Mouse (Mus musculus) frontal cortex, postnatal 10 days (tissue): ENCODE results near the gene Gtf2h4.

Experiments used
- DNase-seq, 2 experiments: peaks; one replicate each; pipeline ENCODE4 v3.0.0; 2022; ENCODE audit warnings: low spot score in 2 of 2, mixed read lengths in 1 of 2

Gene Gtf2h4

GRCm38 (mm10) chr17:35673416-35674035 lies at the start of gene Gtf2h4:
Gene Gtf2h4, minus strand, starts transcription at chr17:35673739.
- peak; percentile 86 for DNase-seq

DNA sequence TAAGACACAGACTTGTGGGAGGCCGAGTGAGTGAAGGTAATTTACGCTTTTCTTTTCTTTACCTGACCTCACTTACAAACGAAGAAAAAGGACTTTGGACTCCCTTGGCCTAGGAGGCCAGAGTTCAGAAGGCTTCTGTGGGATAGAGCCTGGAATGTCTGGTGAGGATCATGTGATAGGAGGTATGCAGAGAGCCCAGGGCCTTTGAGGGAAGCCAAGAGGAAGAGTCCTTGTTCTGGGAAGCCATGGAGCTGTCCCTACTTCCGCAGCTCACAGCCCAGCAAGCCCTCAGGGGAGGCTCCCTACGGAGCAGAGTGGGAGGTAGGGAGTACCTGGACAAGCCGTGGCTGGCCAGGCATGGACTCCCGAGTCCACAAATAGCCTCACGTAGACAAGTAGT lies 48.1 kb upstream of the Gtf2h4 start:
- DNase-seq, result no peak

- peak; percentile 27 to 47 for DNase-seq
These were observed 46.8 kb upstream of the Gtf2h4 start for GRCm38 (mm10) chr17:35720340-35720727.

DNA sequence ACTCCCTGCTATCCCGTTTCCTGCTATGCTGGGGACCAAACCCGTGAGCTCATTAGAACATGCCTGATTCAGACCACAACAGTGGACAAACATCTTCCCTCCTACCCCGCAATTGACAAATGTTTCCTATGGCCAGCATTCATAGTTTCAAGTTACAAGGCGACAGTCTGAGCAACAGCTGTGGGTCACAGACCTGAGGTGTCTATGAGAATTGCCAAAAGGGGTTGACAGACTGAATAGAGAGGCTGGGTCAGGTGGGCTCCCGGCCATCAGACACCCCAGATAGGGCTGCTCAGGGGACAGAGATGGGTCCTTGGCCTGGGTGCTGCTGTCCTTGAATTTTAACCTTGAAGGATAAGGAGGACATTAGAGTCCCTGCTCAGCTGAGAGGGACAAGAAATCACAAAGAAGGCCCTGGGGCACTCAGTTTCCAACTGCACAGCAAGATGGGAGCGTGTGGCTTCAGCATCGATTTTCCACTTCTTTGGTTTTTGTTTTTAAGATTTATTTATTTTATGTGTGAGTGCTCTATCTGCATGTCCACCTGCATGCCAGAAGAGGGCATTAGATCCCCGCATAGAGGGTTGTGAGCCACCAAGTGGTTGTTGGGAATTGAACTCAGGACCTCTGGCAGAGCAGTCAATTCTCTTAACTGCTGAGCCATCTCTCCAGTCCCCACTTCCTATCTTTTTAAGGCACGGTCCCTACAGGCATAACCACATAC lies 46.2 kb upstream of the Gtf2h4 start:
- no peak for DNase-seq

GRCm38 (mm10) chr17:35717080-35717479 lies 43.5 kb upstream of the Gtf2h4 start:
- DNase-seq, result no peak

DNA sequence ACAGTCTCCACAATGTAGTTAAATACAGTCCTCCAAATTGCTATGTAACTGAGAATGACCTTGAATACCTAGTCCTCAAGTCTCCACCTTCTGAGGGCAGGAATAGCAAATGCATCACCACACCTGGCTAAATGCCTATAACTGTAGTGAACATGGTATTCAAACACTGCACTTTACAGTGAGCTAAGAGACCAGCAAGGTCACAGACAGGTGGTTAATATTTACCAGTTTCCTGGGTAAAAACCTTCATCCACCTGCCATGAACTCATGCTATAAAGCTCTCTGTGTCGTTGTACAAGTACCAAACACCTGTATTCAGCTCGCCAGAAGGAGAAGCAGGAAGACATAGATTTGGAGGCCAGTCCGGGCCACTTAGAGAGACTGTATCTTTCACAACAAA lies 42.6 kb upstream of the Gtf2h4 start:
- DNase-seq, result no peak

DNA sequence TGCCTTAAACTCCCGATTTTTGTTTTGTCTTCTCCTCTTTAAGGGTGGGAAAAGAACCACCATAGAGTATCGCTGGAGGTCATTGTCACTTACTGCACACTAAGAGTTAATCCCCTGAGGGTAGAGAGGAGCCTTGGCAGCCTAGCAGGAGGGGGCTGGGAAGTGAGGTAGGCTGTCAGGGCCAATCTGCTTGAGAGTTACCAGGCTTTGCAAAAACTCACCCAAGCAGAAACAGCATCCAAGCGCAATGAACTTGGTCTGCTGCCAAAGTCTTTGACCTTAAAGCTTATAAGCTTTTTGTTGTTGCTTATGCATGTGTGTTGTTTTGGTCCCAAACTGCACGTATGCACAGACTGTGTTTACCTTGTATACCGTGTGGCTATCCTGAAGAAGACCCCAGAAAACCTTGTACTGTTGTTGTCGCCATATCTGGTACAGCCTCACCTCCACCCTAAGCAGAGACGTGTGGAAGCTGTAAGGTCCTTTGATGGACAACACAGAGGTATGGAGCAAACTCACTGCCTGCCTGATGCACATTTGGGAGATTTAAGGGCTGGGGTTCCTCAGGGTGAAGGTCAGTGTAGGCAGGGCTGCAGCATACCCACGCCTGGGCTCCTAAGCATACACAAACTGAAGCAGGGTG lies 37.3 kb upstream of the Gtf2h4 start:
- no peak for DNase-seq

GRCm38 (mm10) chr17:35708611-35709010 lies 35.1 kb upstream of the Gtf2h4 start:
- DNase-seq, result no peak

DNA sequence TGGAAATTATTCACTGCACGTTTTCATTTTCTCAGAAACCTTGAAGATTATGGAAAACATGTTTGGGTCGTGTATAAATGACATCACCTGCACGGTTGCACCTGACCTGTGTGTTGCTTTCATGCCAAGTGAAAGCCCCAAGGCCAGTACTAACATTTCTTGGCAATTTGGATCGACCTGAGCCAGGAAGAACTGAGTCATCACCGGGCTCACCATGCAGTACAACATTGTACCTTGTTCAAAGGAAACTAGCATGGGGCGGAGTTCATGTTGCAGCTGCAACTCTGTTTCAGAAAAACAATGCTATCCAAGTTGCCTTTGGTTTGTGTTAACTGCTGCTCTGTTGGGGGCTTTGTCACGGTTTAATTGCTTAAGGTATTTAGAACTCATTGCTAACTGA lies 34.4 kb upstream of the Gtf2h4 start:
- no peak for DNase-seq

- DNase-seq, result no peak
These were observed 32.3 kb upstream of the Gtf2h4 start for GRCm38 (mm10) chr17:35705836-35706235.

GRCm38 (mm10) chr17:35704621-35705464 lies 31.3 kb upstream of the Gtf2h4 start, which contains the start of gene Ddr1:
Gene Ddr1, minus strand, starts transcription at chr17:35704621.
- DNase-seq, result no peak

GRCm38 (mm10) chr17:35703751-35704271 lies 30.3 kb upstream of the Gtf2h4 start:
- DNase-seq, result no peak

DNA sequence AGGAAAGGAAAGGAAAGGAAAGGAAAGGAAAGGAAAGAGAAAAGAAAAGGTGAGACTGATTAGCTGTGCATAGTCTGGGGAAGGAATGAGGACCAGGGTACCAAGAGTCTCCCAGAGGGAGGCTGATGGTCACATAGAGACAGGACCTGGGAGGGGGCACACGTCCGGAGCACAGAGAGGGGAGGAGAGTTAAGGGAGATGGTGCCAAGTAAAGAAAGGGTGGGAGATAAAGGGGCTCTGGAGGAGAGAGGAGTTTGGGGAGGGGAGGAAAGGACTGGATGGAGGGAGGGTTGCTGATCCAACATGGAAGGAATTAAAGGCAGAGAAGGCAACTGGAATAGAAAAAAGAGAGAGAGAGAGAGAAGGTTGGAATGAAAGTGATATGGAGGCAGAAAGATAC lies 29.5 kb upstream of the Gtf2h4 start:
- DNase-seq, result no peak

DNA sequence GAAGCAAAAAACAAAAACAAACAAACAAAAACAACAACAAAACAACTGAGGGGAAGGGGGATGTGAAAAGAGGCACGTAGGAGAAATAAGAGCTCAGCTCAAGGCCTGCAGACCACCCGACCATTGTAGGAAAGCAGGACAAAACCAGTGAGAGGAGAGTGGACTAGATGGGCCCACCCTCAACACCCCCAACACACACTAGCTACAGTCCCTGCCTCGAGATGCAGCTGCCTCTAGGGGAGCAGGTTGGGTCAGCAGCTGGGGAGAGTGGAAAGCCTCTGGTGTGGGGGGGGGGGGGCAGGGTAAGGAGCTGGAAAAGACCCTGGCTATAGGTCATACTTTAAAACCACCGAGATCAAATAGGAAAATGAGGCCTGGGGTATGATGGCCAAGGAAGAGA lies 29.1 kb upstream of the Gtf2h4 start:
- DNase-seq, result no peak

DNA sequence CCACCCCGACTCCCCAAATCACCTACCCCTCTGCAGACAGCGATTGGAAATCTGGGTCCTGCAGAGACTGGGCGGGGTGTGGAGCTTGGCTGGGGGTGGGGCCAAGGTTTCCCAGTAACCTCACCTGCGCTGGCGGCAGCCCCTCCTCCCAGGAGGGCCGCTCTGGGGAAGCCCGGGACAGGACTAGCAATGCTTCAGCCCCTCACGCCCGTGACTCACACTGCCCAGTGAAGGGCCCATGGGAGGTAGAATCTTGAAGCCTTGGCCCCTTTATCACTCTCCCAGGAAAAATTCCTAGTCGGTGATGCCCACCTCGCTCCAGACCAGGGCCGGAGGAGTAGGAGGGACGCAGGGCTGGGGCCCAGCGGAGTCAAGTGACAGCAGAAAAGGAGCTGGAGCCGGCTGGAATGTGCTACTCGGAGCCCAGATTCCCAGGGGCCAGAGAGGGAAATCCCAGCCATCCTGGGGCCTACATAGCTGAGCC lies 28.5 kb upstream of the Gtf2h4 start:
- no peak for DNase-seq

DNA sequence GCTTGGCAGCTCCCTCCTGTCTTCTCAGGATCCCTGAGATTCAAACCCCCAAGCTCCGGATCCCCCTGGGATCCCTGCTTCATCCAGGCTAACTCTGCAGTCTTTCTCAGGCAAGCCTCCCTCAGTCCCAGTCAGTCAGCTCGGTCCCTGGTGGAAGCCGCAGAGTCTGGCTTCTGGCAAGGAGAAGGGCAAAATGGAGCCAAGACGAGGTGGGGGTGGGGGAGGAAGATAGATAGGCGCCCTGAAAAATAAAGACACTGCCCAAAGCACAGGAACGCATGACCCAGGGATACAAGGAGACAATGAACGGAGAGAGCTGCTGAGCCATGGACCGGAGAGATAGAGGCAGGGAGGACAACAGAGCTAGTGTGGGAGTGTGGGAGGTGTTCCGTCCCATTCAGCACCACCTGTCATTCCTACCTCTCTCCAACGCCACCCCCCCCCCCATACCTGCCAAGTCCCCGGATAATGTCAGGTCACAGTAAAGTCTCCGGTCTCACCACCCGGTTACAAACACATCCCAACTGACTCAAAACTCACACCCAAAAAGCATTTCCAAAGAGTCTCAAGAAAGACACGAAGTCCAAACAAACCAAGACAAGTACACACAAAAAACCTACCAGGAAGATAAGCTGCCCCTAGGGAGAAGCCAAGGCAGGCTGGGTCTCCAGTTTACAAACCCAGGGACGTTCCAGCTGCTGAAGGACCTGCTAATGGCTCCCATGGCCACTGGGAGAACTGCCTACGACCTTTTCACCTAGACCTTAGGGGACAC lies 27.9 kb upstream of the Gtf2h4 start:
- DNase-seq, result no peak

- DNase-seq, result peak; percentile 75 to 83
These were observed 26.9 kb upstream of the Gtf2h4 start for GRCm38 (mm10) chr17:35700371-35700961.

- peak in 1 of 2 experiments; percentile 62 for DNase-seq
These were observed 26.4 kb upstream of the Gtf2h4 start for GRCm38 (mm10) chr17:35699919-35700318.

- no peak for DNase-seq
These were observed 25.0 kb upstream of the Gtf2h4 start for GRCm38 (mm10) chr17:35698501-35698883.

DNA sequence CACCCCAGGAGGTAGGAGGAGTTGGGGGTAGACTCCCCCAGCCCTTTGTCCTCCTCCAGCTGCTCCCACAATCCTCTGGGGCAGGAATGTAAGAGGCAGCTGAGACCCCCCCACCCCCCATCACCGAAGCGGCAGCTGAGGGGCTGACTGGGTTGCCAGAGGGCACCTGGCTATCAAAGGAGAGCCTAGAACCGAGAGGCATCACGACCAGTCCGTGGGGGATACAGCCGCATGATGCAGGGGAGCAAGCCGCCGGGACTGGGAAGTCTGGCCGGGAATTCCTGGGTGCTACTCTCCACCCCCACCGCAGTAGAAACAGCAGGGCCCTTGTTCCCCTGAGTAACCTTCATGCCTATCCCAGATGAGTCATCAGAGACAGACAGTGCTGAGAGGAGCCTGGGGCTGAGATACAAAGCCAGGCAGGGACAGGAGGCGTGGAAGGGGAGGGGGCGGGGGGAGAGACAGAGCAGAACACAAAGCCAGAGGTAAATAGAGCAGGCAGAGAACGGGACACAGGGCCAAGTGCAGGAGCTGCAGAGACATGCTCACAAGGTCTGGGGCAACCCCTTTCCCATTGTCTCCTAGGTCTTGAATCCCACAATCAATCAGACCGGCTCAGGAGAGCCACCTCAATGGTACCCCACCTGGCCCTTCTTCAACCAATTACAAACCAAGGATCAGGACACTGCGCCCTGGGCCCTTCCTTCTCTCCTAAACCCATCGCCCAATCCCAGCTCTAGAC lies 24.4 kb upstream of the Gtf2h4 start:
- DNase-seq, result no peak
